Mouse (Mus musculus) inflammation-experienced regulatory T-cells, adult 6 months (primary cell): ENCODE measurements at regions not wholly inside any gene's neighbourhood (a gene's known extent, or its start where the extent isn't known, plus 50 kb on each side); places are given as distances from the start of the nearest gene placed in this dataset.

Source experiments
- ATAC-seq: one replicate; pipeline ENCODE4 v1.8.0; 2017

DNA sequence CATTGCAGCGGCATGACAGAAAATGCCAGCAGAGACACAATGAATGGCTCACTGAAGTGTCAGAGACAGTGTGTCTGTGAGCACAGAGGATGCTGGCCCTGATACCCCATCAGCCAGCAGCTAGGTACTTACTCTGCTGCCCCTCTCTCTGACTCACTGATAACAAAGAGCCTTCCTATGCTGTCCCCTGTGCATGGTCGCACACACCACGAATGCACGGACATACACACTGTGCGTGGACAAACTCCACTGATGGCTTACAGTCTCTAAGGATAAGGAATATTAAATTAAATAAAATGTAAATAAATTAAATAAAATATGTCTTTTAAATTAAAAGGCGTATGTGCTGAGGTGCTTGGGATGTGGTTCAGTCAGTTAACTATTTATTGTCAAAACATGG is 438.2 kb downstream of the Rwdd3 start:
- ATAC-seq, result no peak

DNA sequence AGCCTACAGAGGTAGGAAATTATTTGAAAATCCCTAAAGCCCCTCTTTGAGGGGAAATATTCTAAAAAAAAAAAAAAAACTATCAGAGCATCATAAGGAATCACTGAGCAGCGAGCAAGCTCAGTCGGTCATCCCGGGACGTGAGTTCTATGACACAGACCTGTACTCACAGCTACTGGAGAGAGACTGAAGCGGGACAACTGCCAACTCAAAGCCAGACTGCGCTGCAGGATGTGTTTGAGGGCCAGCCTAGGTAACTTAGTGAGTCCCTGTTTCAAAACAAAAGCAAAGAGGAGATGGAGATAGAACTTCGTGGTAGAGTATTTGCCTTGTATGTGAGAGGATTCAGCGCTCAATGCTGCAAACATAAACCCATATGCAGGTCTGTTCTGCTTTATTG is 439.1 kb downstream of the Rwdd3 start:
- ATAC-seq, result no peak

DNA sequence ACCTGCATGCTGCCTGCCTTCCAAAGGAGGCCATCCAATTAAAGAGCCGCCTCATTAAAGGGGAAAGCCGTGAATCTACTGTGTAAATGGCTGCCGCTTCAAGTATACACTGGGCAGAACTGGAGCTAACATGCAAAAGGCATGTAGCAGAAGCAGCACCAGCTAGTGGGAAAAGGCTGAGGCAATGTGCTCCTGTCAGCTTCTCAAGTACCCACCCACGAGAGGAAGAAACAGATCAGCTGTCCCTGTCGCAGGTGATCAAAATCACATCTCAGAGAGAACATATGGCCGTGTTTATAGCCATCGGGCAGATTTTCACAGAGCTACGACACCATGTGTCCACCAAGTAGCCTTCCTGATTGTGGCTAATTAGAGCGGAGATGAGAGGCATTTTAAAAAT is 440.2 kb downstream of the Rwdd3 start:
- ATAC-seq, result no peak

- no peak for ATAC-seq
Measured at GRCm38 (mm10) chr3:120730225-120730624, 441.3 kb downstream of the Rwdd3 start.

GRCm38 (mm10) chr3:120729671-120730070 is 441.8 kb downstream of the Rwdd3 start:
- no peak for ATAC-seq

DNA sequence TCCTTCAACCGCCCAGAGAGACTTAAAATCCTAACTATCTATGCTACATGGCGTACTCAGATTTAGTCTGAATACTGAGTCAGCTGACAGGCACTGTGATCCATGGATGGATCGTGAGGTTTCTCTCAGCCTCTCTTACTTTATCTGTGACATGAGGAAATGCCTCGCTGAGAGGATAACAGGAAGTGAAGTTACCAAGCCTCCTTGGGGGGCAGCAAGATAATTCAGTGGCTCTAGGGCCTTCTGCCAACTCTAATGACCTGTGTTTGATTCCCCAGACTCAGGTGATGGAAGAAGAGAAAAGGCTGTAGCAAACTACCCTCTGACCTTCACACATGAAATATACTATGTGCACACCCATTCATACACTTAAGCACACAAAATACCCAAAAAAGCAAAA is 486.3 kb downstream of the Rwdd3 start:
- no peak for ATAC-seq

- ATAC-seq, result no peak
Measured at GRCm38 (mm10) chr3:120675906-120676305, 495.6 kb downstream of the Rwdd3 start.

- no peak for ATAC-seq
Measured at GRCm38 (mm10) chr3:120668654-120669053, 502.8 kb downstream of the Rwdd3 start.

DNA sequence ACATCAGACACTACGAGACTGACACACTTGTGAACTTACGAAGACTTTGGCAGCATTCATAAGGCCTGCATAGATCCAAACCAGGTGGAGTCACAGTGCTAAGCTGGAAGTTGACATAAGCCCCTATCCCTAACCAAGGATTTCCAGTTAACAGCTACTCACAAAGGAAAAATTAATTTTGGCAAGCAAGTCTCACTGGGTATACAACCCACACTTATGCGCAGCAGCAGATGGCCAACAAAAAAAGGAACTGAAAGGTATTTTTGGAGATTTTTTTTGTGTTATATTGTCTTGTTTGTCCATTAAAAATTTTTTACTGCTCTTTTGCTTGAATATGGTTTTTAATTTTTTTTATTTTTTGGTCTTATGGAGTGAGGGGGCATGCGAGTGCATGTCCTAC is 509.0 kb downstream of the Rwdd3 start:
- ATAC-seq, result no peak

DNA sequence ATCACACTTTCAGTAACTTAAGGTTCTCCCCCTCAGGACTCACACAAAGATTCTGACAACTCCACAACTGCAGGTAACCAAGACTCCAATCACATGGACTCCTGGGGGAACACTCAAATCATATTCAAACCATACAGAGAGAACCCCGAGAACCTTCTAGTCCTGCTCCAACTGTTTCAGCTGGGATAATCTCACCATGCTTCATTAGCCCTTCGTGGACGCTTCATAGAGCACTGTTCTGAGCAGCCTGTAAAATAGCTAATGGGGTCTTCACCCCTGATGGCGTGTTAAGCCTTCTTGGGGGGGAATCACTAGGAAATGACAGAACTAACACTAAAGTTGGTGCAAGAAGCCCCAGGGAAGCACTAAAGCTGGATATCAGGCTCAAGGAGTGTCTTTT is 510.7 kb downstream of the Rwdd3 start:
- ATAC-seq, result no peak

GRCm38 (mm10) chr3:120649047-120649868 is 522.2 kb downstream of the Rwdd3 start:
- ATAC-seq, result no peak

- ATAC-seq, result no peak
Measured at GRCm38 (mm10) chr3:120648391-120648790, 523.1 kb downstream of the Rwdd3 start.

- ATAC-seq, result no peak
Measured at GRCm38 (mm10) chr3:120636669-120637305, 534.7 kb downstream of the Rwdd3 start.

DNA sequence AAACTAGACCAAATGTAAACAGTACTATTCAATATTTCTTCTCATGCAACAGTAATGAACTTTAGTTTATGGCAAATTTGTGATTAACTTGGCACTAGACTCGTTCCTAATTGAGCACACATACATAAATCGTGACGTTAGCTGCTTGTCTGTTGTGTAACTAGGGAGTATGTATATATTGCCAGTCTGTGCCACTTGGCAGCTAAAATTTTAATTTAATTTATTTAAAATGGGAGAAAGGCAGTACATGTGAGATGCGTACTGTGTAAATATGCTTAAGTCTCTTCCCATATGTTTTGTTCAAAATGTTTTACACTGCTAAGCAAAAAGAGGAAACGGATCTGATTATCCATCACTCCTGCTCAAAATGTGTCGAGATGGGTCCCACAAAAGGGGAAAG is 553.1 kb downstream of the Rwdd3 start:
- ATAC-seq, result no peak

DNA sequence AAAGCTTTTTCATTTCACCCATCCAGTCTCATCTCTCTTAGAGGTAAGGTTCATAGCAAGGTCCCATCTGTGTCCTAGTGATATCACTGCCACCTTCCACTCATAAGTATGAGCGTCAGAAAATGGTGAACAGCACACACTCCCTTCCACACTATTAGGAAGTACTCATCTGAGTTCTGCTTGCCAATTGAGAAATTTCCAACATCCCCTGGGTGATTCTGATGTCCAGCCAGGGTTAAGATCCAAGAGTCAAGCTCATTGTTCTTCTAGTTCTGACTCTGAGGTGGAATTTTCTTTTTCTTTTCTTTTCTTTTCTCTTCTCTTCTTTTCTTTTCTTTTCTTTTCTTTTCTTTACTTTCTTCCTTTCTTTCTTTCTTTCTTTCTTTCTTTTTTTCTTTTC is 577.3 kb downstream of the Rwdd3 start:
- no peak for ATAC-seq

DNA sequence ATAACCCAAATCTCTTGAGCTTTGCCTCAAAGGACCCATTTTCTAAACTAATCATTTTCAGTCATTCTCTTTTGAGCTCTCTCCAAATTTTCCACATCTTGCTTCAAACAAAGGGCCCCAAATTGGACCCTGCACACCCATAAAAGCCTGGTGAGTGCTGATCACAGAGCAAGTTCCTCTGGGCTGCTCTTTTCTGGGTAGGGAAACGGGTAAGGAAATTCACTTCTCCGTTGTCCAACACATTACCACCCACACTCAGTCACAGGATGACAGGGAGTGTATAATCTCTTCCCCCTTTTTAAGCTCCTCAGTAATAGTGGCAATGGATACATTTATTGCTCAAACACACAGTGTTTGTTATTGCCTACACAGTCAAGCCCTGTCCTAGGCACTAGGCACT is 580.3 kb downstream of the Rwdd3 start:
- no peak for ATAC-seq

DNA sequence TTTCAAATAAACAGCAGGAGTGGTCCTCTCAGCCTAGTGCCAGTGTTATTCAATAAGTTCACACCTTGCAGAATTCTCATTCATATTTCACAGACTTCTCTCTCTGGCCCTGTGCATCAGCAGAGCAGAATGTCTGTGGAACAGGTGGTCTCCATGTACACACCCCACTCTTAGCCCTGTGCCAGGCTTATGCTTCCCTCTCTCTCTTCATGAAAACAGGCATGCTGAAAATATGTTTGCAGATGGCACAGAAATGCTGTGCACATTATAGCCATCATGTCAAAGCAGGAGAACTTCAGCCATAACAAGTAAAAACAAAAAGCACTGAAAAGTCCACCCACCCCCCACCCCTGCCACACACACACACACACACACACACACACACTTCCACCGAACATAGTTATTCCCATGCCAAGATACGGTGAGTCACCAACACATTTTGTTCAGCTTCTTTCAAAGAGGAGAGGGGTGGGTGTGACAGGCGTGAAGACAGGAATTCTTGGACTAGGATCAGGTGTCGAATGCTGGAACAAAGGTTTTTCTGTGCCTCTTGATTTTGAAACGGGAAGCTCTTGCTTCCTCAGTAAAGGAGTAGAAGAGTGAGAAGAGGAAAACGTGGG is 600.6 kb downstream of the Rwdd3 start:
- ATAC-seq, result no peak

DNA sequence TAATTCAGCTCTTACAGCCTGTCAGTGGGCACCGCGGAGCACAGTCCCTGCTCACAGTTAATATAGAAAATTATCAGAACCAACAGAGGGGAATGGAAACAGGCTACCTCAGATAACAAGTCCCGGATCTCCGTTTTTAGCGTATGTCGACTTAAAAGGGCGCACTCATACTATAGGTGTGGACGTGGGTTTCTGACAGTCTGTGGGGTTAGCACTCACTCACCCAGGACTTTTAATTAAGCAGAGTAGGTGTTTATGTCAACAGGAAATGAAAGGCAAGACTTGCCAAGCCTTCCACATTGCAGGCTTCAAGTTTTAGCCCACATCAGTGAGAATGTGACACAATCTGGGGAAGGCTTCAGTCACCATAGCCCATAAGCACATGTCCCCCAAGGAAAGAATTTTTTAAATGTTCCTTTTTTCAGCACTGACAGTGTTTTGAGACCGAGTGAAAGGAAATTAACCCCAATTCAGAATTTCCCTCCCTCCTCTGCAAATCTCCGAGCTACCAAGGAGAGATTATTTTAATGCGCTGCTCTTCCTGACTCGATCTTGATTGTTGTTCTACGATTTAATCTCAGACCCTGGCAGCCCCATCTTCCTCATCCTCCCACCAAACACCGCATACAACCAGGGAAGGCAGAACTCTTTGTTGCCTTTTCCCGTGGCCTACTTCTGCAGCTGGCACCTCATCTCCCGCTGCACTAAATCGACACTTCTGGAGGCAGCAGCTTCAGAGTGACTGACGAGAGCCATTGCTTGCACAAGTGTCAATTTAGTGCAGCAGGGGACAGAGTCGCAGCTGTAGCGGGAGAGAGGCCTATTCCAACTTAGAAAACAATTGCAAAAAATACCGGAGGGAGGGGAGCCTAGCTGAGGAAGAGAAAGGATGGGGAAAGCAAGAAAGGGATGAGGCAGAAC is 629.7 kb downstream of the Rwdd3 start:
- ATAC-seq, result no peak

DNA sequence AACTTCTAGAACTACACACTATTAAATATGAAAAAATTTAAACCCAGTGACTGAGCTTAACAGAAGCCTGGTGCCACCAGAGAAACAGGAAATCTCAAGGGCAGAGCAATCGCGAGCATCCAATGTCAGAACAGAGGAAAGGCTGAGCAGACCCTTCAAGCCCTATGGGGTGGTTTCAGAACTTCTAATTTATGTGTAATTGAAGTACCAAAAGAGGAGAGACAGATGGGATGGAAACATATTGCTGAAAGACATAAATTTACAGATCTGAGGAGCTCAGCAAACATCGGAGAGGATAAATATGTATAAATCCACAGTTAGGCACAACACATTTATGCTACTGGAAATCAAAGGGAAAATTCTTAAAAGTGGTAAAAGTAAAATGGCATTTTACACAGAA is 637.6 kb downstream of the Rwdd3 start:
- ATAC-seq, result no peak

DNA sequence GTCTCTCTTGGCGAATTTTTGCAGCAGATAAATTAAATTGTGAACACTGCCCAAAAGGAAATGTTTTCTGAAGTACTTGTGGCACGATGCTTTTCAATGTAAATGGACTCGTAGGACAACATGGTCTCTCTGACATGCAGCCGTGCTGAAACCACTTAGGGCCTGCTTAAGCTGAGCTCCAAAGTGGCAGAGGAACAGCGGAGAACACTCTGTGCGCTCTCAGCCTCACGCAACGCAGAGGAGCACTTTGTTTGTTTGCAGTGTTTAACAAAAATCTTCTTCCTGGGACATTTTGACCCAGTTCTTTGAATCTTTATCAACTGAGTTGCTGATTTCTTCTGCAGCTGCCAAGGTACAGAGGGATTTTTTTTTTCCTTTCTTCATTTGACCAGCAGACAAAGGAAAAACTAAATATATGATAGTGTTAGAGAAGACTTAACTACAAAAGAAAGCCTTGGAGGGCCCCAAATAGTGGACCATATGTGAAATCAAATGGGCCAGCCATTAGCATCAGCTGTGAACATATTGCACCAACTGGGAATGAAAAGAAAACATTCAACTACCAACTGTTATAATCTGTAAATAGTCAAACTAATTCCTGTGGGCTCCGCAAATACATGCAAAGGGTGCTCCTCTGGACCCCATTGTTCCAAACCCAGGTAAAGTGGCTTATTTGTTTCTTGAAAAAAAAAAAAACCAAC is 639.5 kb downstream of the Rwdd3 start:
- no peak for ATAC-seq

- ATAC-seq, result no peak
Measured at GRCm38 (mm10) chr3:120511651-120512050, 659.8 kb downstream of the Rwdd3 start.

DNA sequence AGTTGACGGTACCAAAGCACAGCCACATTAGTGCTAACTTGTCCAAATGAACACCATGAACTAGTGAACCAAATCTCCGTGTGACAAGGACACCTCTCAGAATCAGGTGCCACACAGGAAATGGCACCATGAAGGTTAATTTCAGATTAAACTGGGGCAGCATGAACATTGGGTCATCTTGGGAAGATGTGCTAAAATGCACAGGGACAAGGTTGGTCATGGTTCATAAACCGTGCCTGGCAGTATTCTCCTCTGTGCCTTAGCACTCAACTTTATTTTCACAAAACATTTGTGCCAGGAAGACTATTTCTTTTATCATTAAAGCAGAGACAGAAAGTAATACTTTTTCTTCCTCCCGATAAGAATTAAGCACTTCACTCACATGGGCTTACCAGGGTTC is 672.6 kb downstream of the Rwdd3 start:
- no peak for ATAC-seq
